Mouse (Mus musculus) heart, embryonic 13.5 days (tissue): ENCODE measurements at regions not wholly inside any gene's neighbourhood (a gene's known extent, or its start where the extent isn't known, plus 50 kb on each side); places are given as distances from the start of the nearest gene placed in this dataset.
A peak's percentile ranks its signal among the peaks of the same experiment; 100 is the strongest.

Experiments used
- ATAC-seq: fragments of 200-750 bp; cut with Nextera tagmentation; 2 replicates; pipeline ENCODE4 v1.8.0; 2017; ENCODE audit warnings: moderate TSS enrichment; ENCODE audit not compliant: insufficient number of reproducible peaks, low FRiP score, low TSS enrichment; ENCODE audit errors: extremely low read depth
- H3K27ac ChIP-seq: fragments of 300-500 bp; sonication (generic); replicated peaks from 2 replicates; pipeline ENCODE4 v1.5.1; 2015; ENCODE audit warnings: moderate library complexity, mild to moderate bottlenecking, inconsistent platforms
- H3K27me3 ChIP-seq: fragments of 300-500 bp; sonication (generic); replicated peaks from 2 replicates; pipeline ENCODE4 v1.6.1; 2015; ENCODE audit warnings: mild to moderate bottlenecking, inconsistent platforms
- H3K36me3 ChIP-seq: fragments of 300-500 bp; sonication (generic); 2 replicates; pipeline ENCODE4 v1.6.1; 2015; ENCODE audit warnings: mild to moderate bottlenecking, inconsistent platforms
- H3K4me1 ChIP-seq: fragments of 300-500 bp; sonication (generic); 2 replicates; pipeline ENCODE4 v1.6.1; 2015; ENCODE audit warnings: inconsistent platforms
- H3K4me2 ChIP-seq: fragments of 300-500 bp; sonication (generic); 2 replicates; pipeline ENCODE4 v1.6.1; 2015; ENCODE audit warnings: inconsistent platforms, mild to moderate bottlenecking, moderate library complexity
- H3K4me3 ChIP-seq: fragments of 300-500 bp; sonication (generic); 2 replicates; pipeline ENCODE4 v1.5.1; 2015; ENCODE audit warnings: moderate library complexity, mild to moderate bottlenecking, inconsistent platforms
- H3K9ac ChIP-seq: fragments of 300-500 bp; sonication (generic); 2 replicates; pipeline ENCODE4 v1.6.1; 2015; ENCODE audit warnings: inconsistent platforms, mild to moderate bottlenecking, moderate library complexity
- H3K9me3 ChIP-seq: fragments of 300-500 bp; sonication (generic); 2 replicates; pipeline ENCODE4 v1.6.1; 2016; ENCODE audit warnings: inconsistent platforms
- WGBS: fragments of 180-500 bp; shearing (Covaris S2); methylation state at CpG from one replicate; pipeline ENCODE4 v1.1.7; 2015; ENCODE audit warnings: mixed read lengths; 5-methylcytosine and 5-hydroxymethylcytosine counted together

- Histone ChIP-seq H3K4me2 (no peak overlapping the region), H3K4me3 (no peak overlapping the region), H3K9me3 (no peaks in the 10 kb centered on the region), H3K27ac (no peak overlapping the region), H3K36me3 (no peaks in the 10 kb centered on the region), H3K9ac (no peak overlapping the region), H3K4me1 (peaks cover 2% of the 10 kb centered on the region; the same call in 1 of the 2 replicates), H3K27me3 (no peaks in the 10 kb centered on the region)
- no peak for ATAC-seq
- WGBS: 79% methylated on average over 13 of the region's 13 CpGs
Observed at GRCm38 (mm10) chr8:8231996-8232632, 428.9 kb downstream of the Efnb2 start.

- Histone ChIP-seq H3K4me1 (no peaks in the 10 kb centered on the region), H3K4me3 (no peak overlapping the region), H3K27ac (no peak overlapping the region), H3K9ac (no peak overlapping the region), H3K36me3 (no peaks in the 10 kb centered on the region), H3K9me3 (no peaks in the 10 kb centered on the region), H3K4me2 (no peak overlapping the region), H3K27me3 (no peaks in the 10 kb centered on the region)
- 69% methylated on average over 6 of the region's 6 CpGs for WGBS
- no peak for ATAC-seq
Observed at GRCm38 (mm10) chr8:8231308-8231985, 429.6 kb downstream of the Efnb2 start.

- Histone ChIP-seq H3K27me3 (no peaks in the 10 kb centered on the region), H3K4me3 (no peak overlapping the region), H3K4me1 (no peaks in the 10 kb centered on the region), H3K36me3 (no peaks in the 10 kb centered on the region), H3K27ac (no peak overlapping the region), H3K9me3 (no peaks in the 10 kb centered on the region), H3K9ac (no peak overlapping the region), H3K4me2 (no peak overlapping the region)
- ATAC-seq: no peak
- 70% methylated on average over 2 of the region's 2 CpGs for WGBS
Observed at GRCm38 (mm10) chr8:8225994-8226393, 435.0 kb downstream of the Efnb2 start.

DNA sequence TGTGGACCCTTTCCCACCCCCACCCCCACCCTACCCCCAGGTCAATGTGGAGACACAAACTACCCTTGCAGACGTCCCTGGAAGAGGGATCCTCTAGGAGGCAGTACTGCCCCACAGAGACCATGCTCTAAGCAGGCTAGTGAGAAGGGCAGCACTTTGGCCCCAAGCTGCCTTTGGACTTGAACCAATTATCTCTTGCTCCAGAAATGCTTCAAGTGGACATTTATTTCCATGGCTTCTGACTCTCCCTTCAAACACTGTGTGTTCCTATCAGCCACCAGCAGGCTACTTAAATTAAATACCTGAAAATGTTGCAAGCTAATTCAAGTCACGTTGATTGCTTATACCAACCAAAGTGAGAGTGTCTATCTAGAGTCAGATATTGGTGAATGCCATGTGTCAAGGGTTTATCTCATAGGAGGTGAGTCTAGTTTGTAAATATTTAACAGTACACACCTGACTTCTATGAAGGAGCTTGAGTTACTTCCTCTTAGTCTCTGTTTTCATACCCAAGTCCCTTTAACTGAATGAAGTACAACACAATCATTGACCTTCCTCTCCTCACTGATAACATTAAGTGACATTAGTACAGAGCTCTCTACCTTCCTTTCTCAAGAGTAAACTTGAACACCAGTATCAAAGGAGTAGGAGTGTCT, 435.7 kb downstream of the Efnb2 start:
- no peak overlapping the region for H3K9ac ChIP-seq
- no peak overlapping the region for H3K4me3 ChIP-seq
- 55% methylated on average over 2 of the region's 2 CpGs for WGBS

GRCm38 (mm10) chr8:8220395-8221031, 440.5 kb downstream of the Efnb2 start:
- H3K27me3 ChIP-seq: no peaks in the 10 kb centered on the region
- no peaks in the 10 kb centered on the region for H3K9me3 ChIP-seq
- WGBS: 62% methylated on average over 14 of the region's 14 CpGs
- no peaks in the 10 kb centered on the region for H3K36me3 ChIP-seq
- no peak for ATAC-seq
- no peak overlapping the region for H3K9ac ChIP-seq
- no peak overlapping the region for H3K4me3 ChIP-seq
- H3K27ac ChIP-seq: no peak overlapping the region
- no peak overlapping the region for H3K4me2 ChIP-seq
- H3K4me1 ChIP-seq: 0 out of 2 replicates have a peak, but pooled peaks cover 5% of the 10 kb centered on the region

More for the DNA sequence above, 435.7 kb downstream of the Efnb2 start:
- Histone ChIP-seq H3K4me2 (no peak overlapping the region), H3K36me3 (no peaks in the 10 kb centered on the region), H3K9me3 (no peaks in the 10 kb centered on the region), H3K27ac (no peak overlapping the region), H3K4me1 (no peaks in the 10 kb centered on the region), H3K27me3 (no peaks in the 10 kb centered on the region)
- ATAC-seq: no peak

- Histone ChIP-seq H3K27ac (no peak overlapping the region), H3K4me3 (no peak overlapping the region), H3K4me2 (no peak overlapping the region), H3K36me3 (no peaks in the 10 kb centered on the region), H3K9ac (no peak overlapping the region), H3K9me3 (no peaks in the 10 kb centered on the region), H3K27me3 (no peaks in the 10 kb centered on the region), H3K4me1 (0 out of 2 replicates have a peak, but pooled peaks cover 5% of the 10 kb centered on the region)
- 62% methylated on average over 12 of the region's 12 CpGs for WGBS
- ATAC-seq: no peak
Observed at GRCm38 (mm10) chr8:8219701-8220394, 441.2 kb downstream of the Efnb2 start.

DNA sequence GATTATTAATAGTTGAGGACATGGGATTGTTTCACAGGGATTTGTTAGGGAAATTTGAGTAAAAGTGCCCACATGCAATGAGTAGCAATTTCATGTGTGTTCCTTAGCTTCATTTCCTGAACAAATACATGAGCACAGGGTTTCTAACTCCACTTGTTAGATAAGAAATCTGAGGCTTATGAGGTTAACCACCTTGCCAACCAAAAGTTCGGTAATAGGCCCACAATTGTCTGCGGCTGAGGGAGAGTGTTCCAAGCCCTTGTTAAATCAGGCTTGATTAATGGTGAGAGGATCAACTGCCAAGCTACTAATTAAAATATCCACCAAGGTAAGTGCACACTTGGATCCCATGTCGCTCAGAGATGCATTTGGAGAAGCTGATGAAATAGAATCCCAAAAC, 468.0 kb downstream of the Efnb2 start:
- H3K9ac ChIP-seq: no peak overlapping the region
- H3K4me2 ChIP-seq: no peak overlapping the region
- H3K27me3 ChIP-seq: no peaks in the 10 kb centered on the region
- no peaks in the 10 kb centered on the region for H3K4me1 ChIP-seq
- H3K9me3 ChIP-seq: no peaks in the 10 kb centered on the region
- H3K36me3 ChIP-seq: no peaks in the 10 kb centered on the region
- H3K27ac ChIP-seq: no peak overlapping the region
- no peak for ATAC-seq
- H3K4me3 ChIP-seq: no peak overlapping the region
- 75% methylated on average over 3 of the region's 3 CpGs for WGBS

GRCm38 (mm10) chr8:8186046-8186445, 475.0 kb downstream of the Efnb2 start:
- Histone ChIP-seq H3K4me2 (no peak overlapping the region), H3K9ac (no peak overlapping the region), H3K27ac (no peak overlapping the region), H3K36me3 (no peaks in the 10 kb centered on the region), H3K4me3 (no peak overlapping the region), H3K4me1 (peaks cover 19% of the 10 kb centered on the region), H3K27me3 (no peaks in the 10 kb centered on the region), H3K9me3 (no peaks in the 10 kb centered on the region)
- no peak for ATAC-seq
- 61% methylated on average over 3 of the region's 3 CpGs for WGBS

DNA sequence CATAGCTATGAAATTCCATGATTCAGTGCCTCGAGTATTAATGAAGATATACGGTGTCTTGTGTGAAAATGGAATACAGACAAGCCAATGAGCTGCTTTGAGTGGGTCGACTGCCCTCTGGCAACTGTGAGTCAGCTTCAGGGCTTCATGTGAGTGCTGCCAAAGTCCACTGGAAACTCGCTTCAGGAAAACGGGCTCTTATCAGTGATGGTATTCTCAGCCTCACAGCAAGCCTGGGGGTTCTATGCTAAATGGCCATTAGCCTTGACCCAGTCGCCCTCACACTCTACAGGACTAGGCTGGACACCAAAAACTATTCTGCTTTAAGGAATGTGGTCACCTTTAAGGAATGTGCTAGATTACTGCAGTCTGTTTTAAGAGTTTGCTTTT, 477.8 kb downstream of the Efnb2 start:
- ATAC-seq: no peak
- 17% methylated on average over 6 of the region's 6 CpGs for WGBS
- Histone ChIP-seq H3K4me3 (no peak overlapping the region), H3K36me3 (no peaks in the 10 kb centered on the region), H3K9ac (no peak overlapping the region), H3K9me3 (no peaks in the 10 kb centered on the region), H3K27me3 (no peaks in the 10 kb centered on the region), H3K27ac (no peak overlapping the region), H3K4me2 (no peak overlapping the region), H3K4me1 (peaks cover 34% of the 10 kb centered on the region)

DNA sequence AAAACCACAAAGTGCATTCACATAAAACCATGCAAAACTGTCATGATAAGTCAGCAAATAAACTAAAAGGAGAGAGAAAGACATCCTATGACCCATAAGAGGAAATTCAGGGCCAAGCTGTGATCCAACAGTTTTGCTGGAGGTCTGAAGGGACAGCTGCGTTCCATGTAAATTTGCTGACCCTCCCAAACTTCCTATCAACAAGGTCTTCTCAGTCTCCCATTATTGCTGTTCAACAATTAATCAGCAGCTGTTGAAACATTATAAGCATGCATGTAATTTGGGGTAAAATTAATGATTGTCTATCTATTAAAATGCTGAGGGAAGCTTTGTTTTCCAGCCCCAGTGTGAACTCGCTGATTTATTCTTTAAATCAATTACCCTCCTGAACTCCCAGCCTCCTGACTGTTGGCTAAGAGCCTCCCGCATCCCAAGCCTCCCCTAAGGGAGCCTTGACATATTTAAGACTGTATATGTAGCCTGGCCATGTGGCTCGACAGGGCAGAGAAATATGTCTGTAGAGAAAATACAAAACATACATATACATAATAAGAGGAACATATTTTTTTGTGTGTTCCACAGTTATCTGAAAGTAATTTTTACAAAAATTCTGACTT, 478.3 kb downstream of the Efnb2 start:
- no peaks in the 10 kb centered on the region for H3K9me3 ChIP-seq
- H3K27me3 ChIP-seq: no peaks in the 10 kb centered on the region
- H3K9ac ChIP-seq: no peak overlapping the region
- whole genome bisulfite sequencing: 68% methylated on average over 4 of the region's 4 CpGs
- H3K27ac ChIP-seq: peak overlapping the region; percentile 29; the same call in 1 of the 2 replicates
- H3K36me3 ChIP-seq: no peaks in the 10 kb centered on the region
- peaks cover 39% of the 10 kb centered on the region for H3K4me1 ChIP-seq
- no peak for ATAC-seq
- H3K4me2 ChIP-seq: no peak overlapping the region
- H3K4me3 ChIP-seq: no peak overlapping the region

DNA sequence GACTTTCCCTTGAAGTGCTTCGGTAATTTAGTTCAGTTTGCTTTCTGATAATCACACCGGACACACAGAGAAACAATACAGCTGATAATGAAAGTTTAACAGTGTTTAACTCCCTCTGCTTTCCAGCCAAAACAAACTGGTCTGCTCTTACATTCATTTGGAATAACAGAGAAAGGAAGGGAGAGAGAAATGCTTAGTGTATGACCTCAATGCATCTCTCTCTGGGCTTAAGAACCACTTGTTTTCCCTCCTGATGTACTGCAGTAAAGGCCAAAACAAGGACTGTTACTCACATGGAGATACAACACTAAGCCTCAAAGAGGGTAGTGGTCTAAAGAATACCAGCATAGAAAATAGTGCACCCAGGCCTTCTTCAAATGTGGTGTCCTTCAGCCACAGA, 478.9 kb downstream of the Efnb2 start:
- Histone ChIP-seq H3K36me3 (no peaks in the 10 kb centered on the region), H3K9ac (no peak overlapping the region), H3K27ac (peak overlapping the region; percentile 29), H3K4me3 (no peak overlapping the region), H3K4me1 (peaks cover 41% of the 10 kb centered on the region), H3K27me3 (no peaks in the 10 kb centered on the region), H3K4me2 (no peak overlapping the region), H3K9me3 (no peaks in the 10 kb centered on the region)
- WGBS: 46% methylated on average over 2 of the region's 2 CpGs
- no peak for ATAC-seq
